Mouse (Mus musculus): ENCODE data around the gene Lrrc3c.

DNA sequence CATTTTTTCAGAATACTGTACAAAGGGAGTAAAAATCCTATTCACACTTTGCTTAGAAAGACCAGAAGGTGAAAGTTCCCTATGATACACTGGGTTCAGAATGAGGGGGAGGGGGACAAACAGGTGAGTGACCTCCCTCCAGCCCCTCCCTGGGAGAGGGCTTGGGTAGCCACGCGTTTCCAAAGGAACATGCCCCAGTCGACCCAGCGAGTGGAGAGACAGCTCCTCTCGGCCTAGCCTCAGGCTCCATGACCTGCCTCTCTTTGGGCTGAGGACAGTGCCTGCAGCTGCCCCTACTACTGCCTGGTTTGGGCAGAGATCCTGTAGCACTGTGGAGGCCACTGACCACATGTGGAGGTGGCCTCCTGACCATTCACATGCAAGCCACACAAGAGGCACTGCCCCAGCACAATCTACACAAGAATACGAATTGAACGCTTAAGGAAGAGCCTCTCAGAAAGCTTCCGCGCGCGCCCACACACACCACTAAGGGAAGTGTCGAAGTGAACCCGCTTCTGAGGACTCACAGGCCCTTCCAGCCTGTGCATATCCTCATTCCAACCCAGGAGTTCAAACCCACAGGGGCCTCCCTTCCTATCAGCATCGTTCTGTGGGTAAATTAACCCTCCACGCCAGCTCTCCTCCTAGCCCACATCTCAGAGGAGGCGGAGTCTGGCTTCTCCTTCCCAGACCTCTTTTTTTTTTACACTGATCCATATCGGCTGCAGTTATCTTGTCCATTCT lies 16.6 kb upstream of the Lrrc3c start:
- TF ChIP-seq POLR2A (IDR thresholded peaks at IDR 0.05; ENCODE audit: borderline replicate concordance, extremely low read depth, insufficient read depth, insufficient read length, poor library complexity, severe bottlenecking) (no peak), CTCF (IDR thresholded peaks at IDR 0.05; ENCODE audit: borderline replicate concordance, extremely low read depth, insufficient read depth, insufficient read length) (no peak)

All from brain, embryonic 14.5 days (tissue).